Mouse (Mus musculus): ENCODE measurements at regions not wholly inside any gene's neighbourhood (a gene's known extent, or its start where the extent isn't known, plus 50 kb on each side); places are given as distances from the start of the nearest gene placed in this dataset.

DNA sequence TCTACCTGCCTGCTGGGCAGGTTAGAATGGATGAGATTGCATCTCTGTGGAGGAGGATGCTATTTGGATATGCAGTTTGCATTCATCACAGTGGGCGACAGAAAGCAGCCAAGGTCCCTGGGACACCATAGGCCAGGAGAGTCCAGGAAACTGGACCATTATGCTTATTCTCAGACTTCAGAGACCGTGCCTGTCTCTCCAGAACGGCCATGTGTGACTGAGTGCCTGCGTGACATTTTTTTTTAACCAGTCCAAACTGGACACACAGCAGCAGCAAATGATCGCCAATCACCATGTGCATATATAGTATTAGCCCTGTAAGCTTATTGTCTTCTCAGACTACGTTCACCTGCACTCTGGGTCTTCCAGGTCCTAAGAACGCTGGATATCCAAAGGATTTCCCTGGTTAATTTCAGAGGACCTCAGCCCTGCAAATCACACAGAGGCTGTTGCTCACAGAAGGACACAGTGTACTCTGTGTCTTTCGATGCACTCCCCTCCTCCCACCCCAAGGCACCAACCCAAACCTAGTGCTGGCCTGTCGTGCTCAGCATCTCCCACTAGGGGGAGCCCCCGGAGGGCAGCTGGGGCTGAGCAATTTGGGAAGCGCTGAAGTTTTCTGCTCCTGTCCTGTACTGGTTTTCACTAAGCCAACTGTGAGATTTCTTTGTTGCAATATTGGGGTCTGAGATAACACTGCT is 312.9 kb upstream of the Ubash3b start:
- ATAC-seq (ENCODE audit: low read depth), result peak; percentile 90
- Histone ChIP-seq H3K36me3 (ENCODE audit: control insufficient read depth, insufficient read depth, low read length) (no peaks in the 10 kb centered on the region), H3K4me3 (ENCODE audit: low read length) (no peak overlapping the region), H3K27me3 (ENCODE audit: control insufficient read depth, insufficient read depth, low read depth, low read length) (no peaks in the 10 kb centered on the region; the same call in 1 of the 2 replicates), H3K4me1 (replicated peaks; ENCODE audit: control insufficient read depth, insufficient read depth, low read length) (peaks cover 8% of the 10 kb centered on the region), H3K9ac (ENCODE audit: low read length) (no peak overlapping the region), H3K4me2 (ENCODE audit: low read depth, low read length) (peak overlapping the region; percentile 23; the same call in 1 of the 2 replicates), H3K27ac (ENCODE audit: low read length) (no peak overlapping the region), H3K9me3 (ENCODE audit: control insufficient read depth, low read length) (no peaks in the 10 kb centered on the region)
- WGBS, result 38% methylated on average over 11 of the region's 11 CpGs

DNA sequence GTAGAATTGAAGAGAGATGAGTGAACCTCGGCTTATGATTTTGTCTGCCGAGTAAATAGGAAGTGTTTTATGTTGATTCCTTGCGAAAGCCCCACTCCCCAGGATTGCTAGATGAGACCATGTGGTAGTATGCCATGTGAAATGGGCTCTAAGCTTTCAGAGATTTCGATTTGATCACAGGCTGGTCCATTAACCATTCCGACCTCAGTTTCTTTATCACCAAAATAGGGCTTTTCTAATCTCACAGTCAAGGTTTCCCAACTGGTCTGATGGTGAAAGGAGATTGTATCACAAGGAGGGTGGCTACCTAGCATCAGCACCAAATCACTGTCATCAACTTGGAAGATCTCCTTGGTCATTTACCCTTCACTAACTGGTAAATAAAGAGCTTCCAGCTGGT is 312.0 kb upstream of the Ubash3b start:
- Histone ChIP-seq H3K4me1 (replicated peaks; ENCODE audit: control insufficient read depth, insufficient read depth, low read length) (peaks cover 8% of the 10 kb centered on the region), H3K27ac (ENCODE audit: low read length) (no peak overlapping the region), H3K4me2 (ENCODE audit: low read depth, low read length) (no peak overlapping the region), H3K36me3 (ENCODE audit: control insufficient read depth, insufficient read depth, low read length) (no peaks in the 10 kb centered on the region), H3K27me3 (ENCODE audit: control insufficient read depth, insufficient read depth, low read depth, low read length) (no peaks in the 10 kb centered on the region; the same call in 1 of the 2 replicates), H3K4me3 (ENCODE audit: low read length) (no peak overlapping the region), H3K9ac (ENCODE audit: low read length) (no peak overlapping the region), H3K9me3 (ENCODE audit: control insufficient read depth, low read length) (no peaks in the 10 kb centered on the region)
- 83% methylated on average over 5 of the region's 5 CpGs for WGBS
- no peak for ATAC-seq (ENCODE audit: low read depth)

DNA sequence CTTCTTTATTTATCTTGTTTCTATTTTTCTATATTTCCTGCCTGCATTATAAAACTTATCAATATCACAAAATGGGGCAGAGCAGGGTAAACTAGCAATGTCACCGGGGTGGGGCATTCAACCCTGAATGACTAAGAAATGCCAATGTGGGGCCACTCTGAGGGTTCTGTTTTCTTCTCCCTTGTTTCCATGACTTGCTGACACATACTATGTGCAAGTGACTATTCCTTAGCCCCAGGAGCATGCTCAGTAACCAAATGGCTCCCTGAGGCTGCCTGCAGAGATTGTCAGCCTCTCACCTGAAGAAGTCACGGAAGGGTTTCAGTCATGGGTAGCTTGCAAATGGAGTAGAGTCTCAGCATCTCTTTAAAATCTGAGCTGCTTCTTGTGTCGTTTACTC is 309.8 kb upstream of the Ubash3b start:
- Histone ChIP-seq H3K4me2 (ENCODE audit: low read depth, low read length) (no peak overlapping the region), H3K9ac (ENCODE audit: low read length) (no peak overlapping the region), H3K27me3 (ENCODE audit: control insufficient read depth, insufficient read depth, low read depth, low read length) (no peaks in the 10 kb centered on the region; the same call in 1 of the 2 replicates), H3K4me1 (replicated peaks; ENCODE audit: control insufficient read depth, insufficient read depth, low read length) (peaks cover 8% of the 10 kb centered on the region), H3K36me3 (ENCODE audit: control insufficient read depth, insufficient read depth, low read length) (no peaks in the 10 kb centered on the region), H3K27ac (ENCODE audit: low read length) (no peak overlapping the region), H3K4me3 (ENCODE audit: low read length) (no peak overlapping the region), H3K9me3 (ENCODE audit: control insufficient read depth, low read length) (no peaks in the 10 kb centered on the region)
- ATAC-seq (ENCODE audit: low read depth), result no peak
- 84% methylated on average over 3 of the region's 3 CpGs for WGBS

- no peaks in the 10 kb centered on the region for H3K36me3 ChIP-seq (ENCODE audit: control insufficient read depth, insufficient read depth, low read length)
- peak overlapping the region; percentile 31; the same call in 1 of the 2 replicates for H3K27ac ChIP-seq (ENCODE audit: low read length)
- peak; percentile 56; the same call in 1 of the 2 replicates for ATAC-seq (ENCODE audit: low read depth)
- H3K4me3 ChIP-seq (ENCODE audit: low read length), result no peak overlapping the region
- peaks cover 5% of the 10 kb centered on the region for H3K4me1 ChIP-seq (replicated peaks; ENCODE audit: control insufficient read depth, insufficient read depth, low read length)
- no peak overlapping the region for H3K4me2 ChIP-seq (ENCODE audit: low read depth, low read length)
- no peaks in the 10 kb centered on the region for H3K9me3 ChIP-seq (ENCODE audit: control insufficient read depth, low read length)
- H3K9ac ChIP-seq (ENCODE audit: low read length), result no peak overlapping the region
- no peaks in the 10 kb centered on the region; the same call in 1 of the 2 replicates for H3K27me3 ChIP-seq (ENCODE audit: control insufficient read depth, insufficient read depth, low read depth, low read length)
- WGBS, result 28% methylated on average over 6 of the region's 6 CpGs
Observed at GRCm38 (mm10) chr9:41470010-41470409, 308.5 kb upstream of the Ubash3b start.

- WGBS, result 72% methylated on average over 5 of the region's 5 CpGs
- no peaks in the 10 kb centered on the region for H3K9me3 ChIP-seq (ENCODE audit: control insufficient read depth, low read length)
- no peak for ATAC-seq (ENCODE audit: low read depth)
- no peak overlapping the region for H3K27ac ChIP-seq (ENCODE audit: low read length)
- no peaks in the 10 kb centered on the region for H3K36me3 ChIP-seq (ENCODE audit: control insufficient read depth, insufficient read depth, low read length)
- no peak overlapping the region for H3K4me2 ChIP-seq (ENCODE audit: low read depth, low read length)
- H3K4me3 ChIP-seq (ENCODE audit: low read length), result no peak overlapping the region
- no peaks in the 10 kb centered on the region for H3K27me3 ChIP-seq (ENCODE audit: control insufficient read depth, insufficient read depth, low read depth, low read length)
- H3K4me1 ChIP-seq (replicated peaks; ENCODE audit: control insufficient read depth, insufficient read depth, low read length), result peaks cover 2% of the 10 kb centered on the region; the same call in 1 of the 2 replicates
- no peak overlapping the region for H3K9ac ChIP-seq (ENCODE audit: low read length)
Observed at GRCm38 (mm10) chr9:41469414-41469813, 307.9 kb upstream of the Ubash3b start.

DNA sequence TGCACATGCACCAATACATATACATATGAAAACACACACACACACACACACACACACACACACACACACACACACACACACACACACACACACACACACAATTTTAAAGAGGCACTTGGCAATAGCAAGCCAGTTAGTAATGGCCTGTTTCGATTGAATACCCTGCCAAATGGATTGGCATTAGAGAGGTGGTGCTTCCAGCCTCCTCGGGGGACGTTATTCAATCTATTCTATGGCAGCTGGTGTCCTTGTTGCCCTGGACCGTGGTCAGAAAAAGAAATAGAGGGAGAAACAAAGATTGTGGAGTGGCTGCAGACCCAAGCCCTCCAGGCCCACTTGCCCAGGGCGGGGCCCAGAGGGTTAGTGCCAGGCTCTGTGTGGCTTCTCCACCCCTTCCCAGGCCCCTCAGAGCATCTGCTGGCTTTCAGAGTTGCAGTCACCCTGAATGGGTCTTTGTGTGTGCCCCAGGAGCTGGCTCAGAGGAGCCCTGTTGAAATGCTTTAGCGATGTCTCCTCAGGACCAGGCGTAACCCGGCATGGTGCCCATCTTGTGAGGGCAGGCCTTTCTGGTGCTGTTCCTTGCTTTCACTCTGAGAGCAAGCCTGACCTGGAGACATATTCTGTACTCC is 302.7 kb upstream of the Ubash3b start:
- Histone ChIP-seq H3K4me2 (ENCODE audit: low read depth, low read length) (no peak overlapping the region), H3K27me3 (ENCODE audit: control insufficient read depth, insufficient read depth, low read depth, low read length) (no peaks in the 10 kb centered on the region), H3K9ac (ENCODE audit: low read length) (no peak overlapping the region), H3K9me3 (ENCODE audit: control insufficient read depth, low read length) (no peaks in the 10 kb centered on the region), H3K27ac (ENCODE audit: low read length) (no peak overlapping the region), H3K4me3 (ENCODE audit: low read length) (no peak overlapping the region), H3K4me1 (replicated peaks; ENCODE audit: control insufficient read depth, insufficient read depth, low read length) (peaks cover 7% of the 10 kb centered on the region; the same call in 1 of the 2 replicates), H3K36me3 (ENCODE audit: control insufficient read depth, insufficient read depth, low read length) (no peaks in the 10 kb centered on the region)
- ATAC-seq (ENCODE audit: low read depth), result no peak
- WGBS, result 79% methylated on average over 8 of the region's 8 CpGs

GRCm38 (mm10) chr9:41461742-41462141 is 300.2 kb upstream of the Ubash3b start:
- Histone ChIP-seq H3K9ac (ENCODE audit: low read length) (no peak overlapping the region), H3K4me1 (replicated peaks; ENCODE audit: control insufficient read depth, insufficient read depth, low read length) (peaks cover 7% of the 10 kb centered on the region; the same call in 1 of the 2 replicates), H3K4me3 (ENCODE audit: low read length) (no peak overlapping the region), H3K27me3 (ENCODE audit: control insufficient read depth, insufficient read depth, low read depth, low read length) (no peaks in the 10 kb centered on the region), H3K27ac (ENCODE audit: low read length) (peak overlapping the region; percentile 71), H3K36me3 (ENCODE audit: control insufficient read depth, insufficient read depth, low read length) (no peaks in the 10 kb centered on the region), H3K4me2 (ENCODE audit: low read depth, low read length) (no peak overlapping the region), H3K9me3 (ENCODE audit: control insufficient read depth, low read length) (no peaks in the 10 kb centered on the region)
- ATAC-seq (ENCODE audit: low read depth), result peak; percentile 97
- WGBS, result 10% methylated on average over 11 of the region's 11 CpGs

GRCm38 (mm10) chr9:41460709-41461108 is 299.2 kb upstream of the Ubash3b start:
- H3K27ac ChIP-seq (ENCODE audit: low read length), result no peak overlapping the region
- no peaks in the 10 kb centered on the region for H3K9me3 ChIP-seq (ENCODE audit: control insufficient read depth, low read length)
- ATAC-seq (ENCODE audit: low read depth), result no peak
- 86% methylated on average over 6 of the region's 6 CpGs for WGBS
- no peak overlapping the region for H3K4me2 ChIP-seq (ENCODE audit: low read depth, low read length)
- H3K27me3 ChIP-seq (ENCODE audit: control insufficient read depth, insufficient read depth, low read depth, low read length), result no peaks in the 10 kb centered on the region
- peaks cover 7% of the 10 kb centered on the region; the same call in 1 of the 2 replicates for H3K4me1 ChIP-seq (replicated peaks; ENCODE audit: control insufficient read depth, insufficient read depth, low read length)
- no peak overlapping the region for H3K4me3 ChIP-seq (ENCODE audit: low read length)
- no peaks in the 10 kb centered on the region for H3K36me3 ChIP-seq (ENCODE audit: control insufficient read depth, insufficient read depth, low read length)
- H3K9ac ChIP-seq (ENCODE audit: low read length), result no peak overlapping the region

GRCm38 (mm10) chr9:41457003-41457402 is 295.5 kb upstream of the Ubash3b start:
- H3K4me1 ChIP-seq (replicated peaks; ENCODE audit: control insufficient read depth, insufficient read depth, low read length), result 0 out of 2 replicates have a peak, but pooled peaks cover 2% of the 10 kb centered on the region
- no peak for ATAC-seq (ENCODE audit: low read depth)
- H3K27me3 ChIP-seq (ENCODE audit: control insufficient read depth, insufficient read depth, low read depth, low read length), result no peaks in the 10 kb centered on the region
- 78% methylated on average over 3 of the region's 3 CpGs for WGBS
- no peaks in the 10 kb centered on the region for H3K9me3 ChIP-seq (ENCODE audit: control insufficient read depth, low read length)
- H3K9ac ChIP-seq (ENCODE audit: low read length), result no peak overlapping the region
- H3K4me2 ChIP-seq (ENCODE audit: low read depth, low read length), result no peak overlapping the region
- H3K27ac ChIP-seq (ENCODE audit: low read length), result no peak overlapping the region
- H3K4me3 ChIP-seq (ENCODE audit: low read length), result no peak overlapping the region
- H3K36me3 ChIP-seq (ENCODE audit: control insufficient read depth, insufficient read depth, low read length), result no peaks in the 10 kb centered on the region
